Mouse (Mus musculus) layer of hippocampus, postnatal 14 days (tissue): ENCODE data around the gene Cldn10. TPM values are rescaled to one million over a fixed set of nuclear protein-coding genes. Genes with fewer than 3 reads are reported as not detected.

Experiments
- DNase-seq, 2 experiments: peaks; one replicate each; pipeline ENCODE4 v3.0.0; 2021 to 2022; ENCODE audit warnings: low spot score in 2 of 2, mixed read lengths in 1 of 2
- total RNA-seq, 2 experiments: library from RNA; stranded (reverse); gene quantifications; 2 replicates each; pipeline ENCODE4 v1.2.3; 2021

Gene Cldn10
- total RNA-seq, 2 experiments from 2014 or later: 26.4 to 26.6 TPM

- DNase-seq: no peak
Observed at GRCm38 (mm10) chr14:118858318-118858717, 70.6 kb downstream of the Cldn10 start.

- no peak for DNase-seq
Observed at GRCm38 (mm10) chr14:118862253-118862652, 74.5 kb downstream of the Cldn10 start.

GRCm38 (mm10) chr14:118864905-118865304 lies 77.2 kb downstream of the Cldn10 start:
- DNase-seq: no peak

- no peak for DNase-seq
Observed at GRCm38 (mm10) chr14:118866014-118866811, 78.5 kb downstream of the Cldn10 start.

- no peak for DNase-seq
Observed at GRCm38 (mm10) chr14:118867366-118867765, 79.7 kb downstream of the Cldn10 start.

GRCm38 (mm10) chr14:118868102-118868724 lies 80.5 kb downstream of the Cldn10 start:
- DNase-seq: peak; percentile 21 to 55

GRCm38 (mm10) chr14:118869712-118870111 lies 82.0 kb downstream of the Cldn10 start:
- no peak for DNase-seq

GRCm38 (mm10) chr14:118874126-118874525 lies 86.4 kb downstream of the Cldn10 start:
- no peak for DNase-seq

GRCm38 (mm10) chr14:118874786-118875415 lies 87.2 kb downstream of the Cldn10 start:
- no peak for DNase-seq

GRCm38 (mm10) chr14:118878346-118878910 lies 90.7 kb downstream of the Cldn10 start:
- DNase-seq: no peak

- DNase-seq: no peak
Observed at GRCm38 (mm10) chr14:118880696-118881095, 93.0 kb downstream of the Cldn10 start.

- DNase-seq: no peak
Observed at GRCm38 (mm10) chr14:118883344-118884249, 95.9 kb downstream of the Cldn10 start.

GRCm38 (mm10) chr14:118884250-118884556 lies 96.5 kb downstream of the Cldn10 start:
- DNase-seq: no peak

- DNase-seq: peak in 1 of 2 experiments; percentile 74
Observed at GRCm38 (mm10) chr14:118890101-118890500, 102.4 kb downstream of the Cldn10 start.

- DNase-seq: no peak
Observed at GRCm38 (mm10) chr14:118895228-118895627, 107.5 kb downstream of the Cldn10 start.

GRCm38 (mm10) chr14:118895655-118896054 lies 107.9 kb downstream of the Cldn10 start:
- DNase-seq: no peak

- no peak for DNase-seq
Observed at GRCm38 (mm10) chr14:118899940-118900339, 112.2 kb downstream of the Cldn10 start.

- DNase-seq: no peak
Observed at GRCm38 (mm10) chr14:118900911-118901310, 113.2 kb downstream of the Cldn10 start.

- DNase-seq: no peak
Observed at GRCm38 (mm10) chr14:118903397-118903796, 115.7 kb downstream of the Cldn10 start.

GRCm38 (mm10) chr14:118903867-118904562 lies 116.3 kb downstream of the Cldn10 start:
- no peak for DNase-seq
